Mouse (Mus musculus) limb, embryonic 11.5 days (tissue): ENCODE data around the gene Arrdc3. TPM values are rescaled to one million over a fixed set of nuclear protein-coding genes. Genes with fewer than 3 reads are reported as not detected.

Experiments
- ATAC-seq: fragments of 200-750 bp; cut with Nextera tagmentation; 2 replicates; pipeline ENCODE4 v1.8.0; 2017; ENCODE audit warnings: low read depth; ENCODE audit not compliant: insufficient number of reproducible peaks, low FRiP score, low TSS enrichment
- DNase-seq: peaks from one replicate; pipeline ENCODE4 v3.0.0-alpha.2; 2015; ENCODE audit warnings: low spot score
- H3K27ac ChIP-seq: fragments of 300-500 bp; sonication (generic); replicated peaks from 2 replicates; pipeline ENCODE4 v1.5.1; 2014; ENCODE audit warnings: low read depth, mild to moderate bottlenecking, low read length
- H3K27me3 ChIP-seq: fragments of 300-500 bp; sonication (generic); 2 replicates; pipeline ENCODE4 v1.6.1; 2014; ENCODE audit warnings: mild to moderate bottlenecking, low read length, mixed read lengths; ENCODE audit not compliant: control insufficient read depth, insufficient read depth
- H3K36me3 ChIP-seq: fragments of 300-500 bp; sonication (generic); 2 replicates; pipeline ENCODE4 v1.6.1; 2014; ENCODE audit warnings: mild to moderate bottlenecking, low read length, moderate library complexity, mixed read lengths; ENCODE audit not compliant: control insufficient read depth, insufficient read depth
- H3K4me1 ChIP-seq: fragments of 300-500 bp; sonication (generic); 2 replicates; pipeline ENCODE4 v1.6.1; 2014; ENCODE audit warnings: low read length, mixed read lengths; ENCODE audit not compliant: control insufficient read depth, insufficient read depth
- H3K4me2 ChIP-seq: fragments of 300-500 bp; sonication (generic); 2 replicates; pipeline ENCODE4 v1.6.1; 2014; ENCODE audit warnings: low read depth, mild to moderate bottlenecking, moderate library complexity; ENCODE audit not compliant: severe bottlenecking
- H3K4me3 ChIP-seq: fragments of 300-500 bp; sonication (generic); 2 replicates; pipeline ENCODE4 v1.5.1; 2014; ENCODE audit warnings: low read depth, low read length
- H3K9ac ChIP-seq: fragments of 300-500 bp; sonication (generic); 2 replicates; pipeline ENCODE4 v1.6.1; 2014; ENCODE audit warnings: mild to moderate bottlenecking, low read length
- H3K9me3 ChIP-seq: fragments of 300-500 bp; sonication (generic); 2 replicates; pipeline ENCODE4 v1.6.1; 2016; ENCODE audit warnings: low read length; ENCODE audit not compliant: control insufficient read depth
- WGBS: fragments of 180-500 bp; shearing (Covaris S2); extraction: QIAGEN DNeasy Blood & Tissue Kit; methylation state at CpG from one replicate; pipeline ENCODE4 v1.1.7; 2014; 5-methylcytosine and 5-hydroxymethylcytosine counted together
- polyA plus RNA-seq: library from polyadenylated mRNA; unstranded; fragments of >200 nt; fragmentation: Nextera tagmentation; extraction: Ambion mirVana; gene quantifications from 2 replicates; pipeline ENCODE4 v1.2.1, GENCODE M21; 2014

Arrdc3 gene
- polyA plus RNA-seq, 1 experiment from 2014 or later = 80.1 TPM

DNA sequence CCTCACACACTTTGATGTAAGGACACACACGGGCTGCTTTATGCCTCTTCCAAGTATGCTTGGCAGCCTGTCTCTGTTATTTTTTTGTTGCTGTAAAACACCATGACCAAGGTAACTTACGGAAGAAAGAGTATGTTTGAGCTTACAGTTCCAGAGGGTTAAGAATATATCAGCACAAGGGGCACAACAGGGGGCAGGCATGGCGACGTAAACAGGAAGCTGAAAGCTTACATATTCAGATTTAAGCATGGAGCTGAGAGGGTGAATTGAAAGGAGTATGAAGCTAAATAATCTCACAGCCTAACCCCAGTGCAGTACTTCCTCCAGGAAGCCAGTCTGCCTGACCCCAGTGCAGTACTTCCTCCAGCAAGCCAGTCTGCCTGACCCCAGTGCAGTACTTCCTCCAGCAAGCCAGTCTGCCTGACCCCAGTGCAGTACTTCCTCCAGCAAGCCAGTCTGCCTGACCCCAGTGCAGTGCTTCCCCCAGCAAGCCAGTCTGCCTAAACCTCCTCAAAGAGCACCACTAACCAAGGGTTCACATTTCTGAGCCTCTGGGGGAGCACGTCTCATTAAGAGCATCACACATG is 49.7 kb downstream of the Arrdc3 start:
- H3K27me3 ChIP-seq = no peaks in the 10 kb centered on the region
- H3K9me3 ChIP-seq = no peaks in the 10 kb centered on the region
- ATAC-seq (no peak), DNase-seq (no peak)
- no peaks in the 10 kb centered on the region for H3K4me1 ChIP-seq
- H3K27ac ChIP-seq = no peak overlapping the region
- H3K9ac ChIP-seq = no peak overlapping the region
- no peak overlapping the region for H3K4me3 ChIP-seq
- no peak overlapping the region for H3K4me2 ChIP-seq
- no peaks in the 10 kb centered on the region for H3K36me3 ChIP-seq
- 65% methylated on average over 5 of the region's 5 CpGs for WGBS

DNA sequence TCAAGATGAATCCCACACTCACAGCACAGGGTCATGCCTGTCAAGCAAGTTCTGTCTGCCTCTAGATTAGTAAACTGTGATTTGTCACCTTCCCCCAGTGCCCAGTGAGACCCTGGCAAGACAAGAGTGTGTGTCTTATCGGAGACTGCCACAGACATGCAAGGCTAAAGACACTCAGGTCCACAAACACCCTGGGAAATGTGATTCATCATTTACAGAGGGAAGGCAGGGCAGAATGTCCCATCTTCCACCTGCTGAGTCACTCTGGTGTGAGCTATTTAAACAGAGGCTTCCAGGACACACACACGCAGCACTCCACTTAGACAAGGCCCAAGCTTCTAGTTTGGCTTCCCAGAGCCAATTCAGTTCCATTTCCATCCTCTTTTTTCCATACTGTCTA is 53.2 kb downstream of the Arrdc3 start:
- H3K27me3 ChIP-seq = no peaks in the 10 kb centered on the region
- 78% methylated on average over 2 of the region's 2 CpGs for WGBS
- no peaks in the 10 kb centered on the region for H3K36me3 ChIP-seq
- H3K4me3 ChIP-seq = no peak overlapping the region
- H3K27ac ChIP-seq = no peak overlapping the region
- ATAC-seq (no peak), DNase-seq (no peak)
- H3K4me1 ChIP-seq = no peaks in the 10 kb centered on the region
- H3K9me3 ChIP-seq = no peaks in the 10 kb centered on the region
- no peak overlapping the region for H3K4me2 ChIP-seq
- no peak overlapping the region for H3K9ac ChIP-seq

DNA sequence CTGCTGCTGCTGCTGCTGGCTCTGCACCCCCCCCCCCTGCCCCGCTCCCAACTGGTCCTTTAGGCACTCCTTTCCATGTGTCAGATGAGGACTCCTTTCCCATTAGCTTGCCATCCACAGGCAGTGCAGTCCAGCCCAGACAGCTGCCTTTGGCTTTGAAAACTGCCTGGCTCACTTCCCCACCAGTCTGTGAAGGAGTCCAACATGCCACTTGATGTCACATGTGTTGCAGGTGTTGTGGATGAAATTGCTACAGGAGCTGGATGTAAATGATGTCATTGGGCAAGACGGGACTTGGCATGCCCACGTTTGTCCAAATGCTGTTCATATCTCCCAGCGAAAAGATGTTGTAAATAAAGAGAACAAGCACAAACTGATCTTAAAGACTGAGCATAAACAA is 56.0 kb downstream of the Arrdc3 start:
- Histone ChIP-seq H3K4me1 (no peaks in the 10 kb centered on the region), H3K9me3 (no peaks in the 10 kb centered on the region), H3K9ac (no peak overlapping the region), H3K36me3 (no peaks in the 10 kb centered on the region), H3K27ac (no peak overlapping the region), H3K4me2 (no peak overlapping the region), H3K4me3 (no peak overlapping the region), H3K27me3 (no peaks in the 10 kb centered on the region)
- WGBS = 79% methylated on average over 4 of the region's 4 CpGs
- no peak for ATAC-seq
- DNase-seq = no peak

DNA sequence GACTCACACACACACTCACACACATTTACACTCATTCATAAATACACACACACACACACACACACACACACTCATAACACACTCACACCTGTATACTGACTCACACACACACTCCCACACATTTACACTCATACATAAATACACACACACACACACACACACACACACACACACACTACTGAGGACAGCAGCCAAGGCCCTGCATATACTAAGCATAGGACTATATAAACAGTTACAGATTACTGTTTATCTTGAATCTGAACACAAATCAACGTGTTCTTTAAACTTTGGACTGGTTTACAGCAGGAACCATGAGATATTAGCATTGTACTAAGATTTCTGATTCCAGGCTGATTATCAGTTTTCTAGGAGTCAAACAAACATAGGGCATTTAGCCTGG is 56.7 kb downstream of the Arrdc3 start:
- ATAC-seq (no peak), DNase-seq (no peak)
- Histone ChIP-seq H3K4me3 (no peak overlapping the region), H3K9me3 (no peaks in the 10 kb centered on the region), H3K27ac (no peak overlapping the region), H3K9ac (no peak overlapping the region), H3K27me3 (no peaks in the 10 kb centered on the region), H3K4me2 (no peak overlapping the region), H3K36me3 (no peaks in the 10 kb centered on the region), H3K4me1 (no peaks in the 10 kb centered on the region)
- WGBS = 67% methylated on average over 1 of the region's 1 CpGs

DNA sequence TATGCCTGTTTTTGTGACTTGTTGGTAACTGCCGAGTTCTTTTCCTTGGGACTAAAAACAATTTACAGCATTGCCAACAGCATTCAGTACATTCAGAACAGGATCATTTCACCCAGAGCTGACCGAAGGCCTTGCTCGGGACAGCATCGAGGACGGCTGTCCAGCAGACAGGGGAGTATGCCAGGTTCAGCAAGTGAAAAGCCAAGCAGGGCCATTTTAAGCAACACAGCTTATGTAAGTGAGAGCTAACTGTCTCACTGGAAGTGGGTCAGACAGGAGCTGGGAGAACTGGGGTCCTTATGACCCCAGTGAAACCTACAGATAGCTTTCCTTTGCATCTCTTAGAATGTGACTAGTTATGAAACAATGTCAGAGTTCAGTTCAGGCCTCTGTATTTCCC is 57.2 kb downstream of the Arrdc3 start:
- no peak for DNase-seq
- 87% methylated on average over 5 of the region's 5 CpGs for WGBS
- H3K27ac ChIP-seq = no peak overlapping the region

DNA sequence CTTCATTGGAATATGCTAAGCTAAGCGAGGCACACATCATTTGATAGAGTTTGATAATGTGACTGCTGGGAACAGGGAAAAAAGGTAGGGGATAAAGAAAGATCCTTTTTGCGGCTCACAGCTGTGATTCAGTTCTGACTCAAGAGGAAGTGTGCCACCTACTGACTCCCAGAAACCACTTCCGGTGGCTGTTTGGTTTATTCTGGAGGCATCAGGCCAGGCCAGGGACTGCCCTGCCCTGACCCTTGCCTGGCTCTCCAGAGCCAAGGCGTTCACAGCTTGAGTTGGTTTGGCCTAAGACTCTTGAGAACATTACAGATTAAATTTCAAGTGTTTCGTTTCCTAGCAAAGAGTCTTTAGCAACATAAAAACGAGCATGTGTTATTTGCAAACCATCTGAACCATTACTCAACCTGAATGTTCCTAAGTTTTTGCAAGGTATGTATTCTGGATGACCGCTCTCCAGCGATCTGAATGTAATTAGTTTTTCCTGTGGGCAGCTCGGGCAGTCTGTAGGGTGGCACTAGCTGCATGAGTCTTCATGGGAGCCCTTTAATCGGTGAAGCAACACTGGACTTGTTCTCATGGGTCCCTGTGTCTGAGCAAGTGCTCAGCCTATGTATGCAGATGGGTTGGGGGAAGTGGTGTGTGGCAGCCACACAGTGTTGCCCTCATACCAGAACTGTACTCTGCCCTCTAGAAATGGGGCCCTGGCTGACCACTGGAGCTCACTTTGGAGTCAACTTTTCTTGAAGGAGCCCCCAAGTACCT is 57.9 kb downstream of the Arrdc3 start:
- ATAC-seq (no peak), DNase-seq (peak; percentile 35)
- H3K4me2 ChIP-seq = no peak overlapping the region
- no peaks in the 10 kb centered on the region for H3K27me3 ChIP-seq
- no peaks in the 10 kb centered on the region for H3K36me3 ChIP-seq
- no peak overlapping the region for H3K4me3 ChIP-seq
- 71% methylated on average over 10 of the region's 10 CpGs for WGBS
- no peaks in the 10 kb centered on the region for H3K4me1 ChIP-seq
- H3K9ac ChIP-seq = no peak overlapping the region
- H3K27ac ChIP-seq = no peak overlapping the region
- H3K9me3 ChIP-seq = no peaks in the 10 kb centered on the region

More for the DNA sequence above, 57.2 kb downstream of the Arrdc3 start:
- H3K9me3 ChIP-seq = no peaks in the 10 kb centered on the region
- ATAC-seq = no peak
- H3K36me3 ChIP-seq = no peaks in the 10 kb centered on the region
- H3K4me2 ChIP-seq = no peak overlapping the region
- no peaks in the 10 kb centered on the region for H3K27me3 ChIP-seq
- no peak overlapping the region for H3K4me3 ChIP-seq
- H3K4me1 ChIP-seq = no peaks in the 10 kb centered on the region
- H3K9ac ChIP-seq = no peak overlapping the region

- H3K4me2 ChIP-seq = no peak overlapping the region
- H3K4me3 ChIP-seq = no peak overlapping the region
- H3K27me3 ChIP-seq = no peaks in the 10 kb centered on the region
- ATAC-seq (no peak), DNase-seq (no peak)
- no peaks in the 10 kb centered on the region for H3K36me3 ChIP-seq
- H3K9ac ChIP-seq = no peak overlapping the region
- H3K27ac ChIP-seq = no peak overlapping the region
- no peaks in the 10 kb centered on the region for H3K9me3 ChIP-seq
- H3K4me1 ChIP-seq = no peaks in the 10 kb centered on the region
Measured at GRCm38 (mm10) chr13:80944532-80944931, 61.3 kb downstream of the Arrdc3 start.
